Mouse (Mus musculus) heart, embryonic 16.5 days (tissue): ENCODE data around the gene Olfr577. TPM values are rescaled to one million over a fixed set of nuclear protein-coding genes. Genes with fewer than 3 reads are reported as not detected.

Experiments used
- ATAC-seq: fragments of 200-750 bp; cut with Nextera tagmentation; replicated peaks from 2 replicates; pipeline ENCODE4 v1.8.0; 2017; ENCODE audit warnings: moderate number of reproducible peaks; ENCODE audit not compliant: insufficient read depth, low FRiP score; ENCODE audit errors: extremely low read depth
- H3K27ac ChIP-seq: fragments of 300-500 bp; sonication (generic); 2 replicates; pipeline ENCODE4 v1.5.1; 2014; ENCODE audit warnings: mild to moderate bottlenecking, low read length, control low read depth, moderate library complexity
- H3K27me3 ChIP-seq: fragments of 300-500 bp; sonication (generic); 2 replicates; pipeline ENCODE4 v1.6.1; 2014; ENCODE audit warnings: low read length, mixed read lengths; ENCODE audit not compliant: control insufficient read depth, insufficient read depth
- H3K36me3 ChIP-seq: fragments of 300-500 bp; sonication (generic); 2 replicates; pipeline ENCODE4 v1.6.1; 2014; ENCODE audit not compliant: control insufficient read depth, insufficient read depth
- H3K4me1 ChIP-seq: fragments of 300-500 bp; sonication (generic); 2 replicates; pipeline ENCODE4 v1.6.1; 2014; ENCODE audit warnings: low read length, mixed read lengths; ENCODE audit not compliant: control insufficient read depth, insufficient read depth
- H3K4me2 ChIP-seq: fragments of 300-500 bp; sonication (generic); 2 replicates; pipeline ENCODE4 v1.6.1; 2014; ENCODE audit warnings: low read depth, mild to moderate bottlenecking, control low read depth, low read length
- H3K4me3 ChIP-seq: fragments of 300-500 bp; sonication (generic); 2 replicates; pipeline ENCODE4 v1.5.1; 2014; ENCODE audit warnings: mild to moderate bottlenecking, control low read depth, low read length
- H3K9ac ChIP-seq: fragments of 300-500 bp; sonication (generic); 2 replicates; pipeline ENCODE4 v1.6.1; 2014; ENCODE audit warnings: low read length, control low read depth
- H3K9me3 ChIP-seq: fragments of 300-500 bp; sonication (generic); replicated peaks from 2 replicates; pipeline ENCODE4 v1.6.1; 2016; ENCODE audit warnings: low read length; ENCODE audit not compliant: control insufficient read depth
- WGBS: fragments of 180-500 bp; shearing (Covaris S2); extraction: QIAGEN DNeasy Blood & Tissue Kit; methylation state at CpG from one replicate; pipeline ENCODE4 v1.1.7; 2014; 5-methylcytosine and 5-hydroxymethylcytosine counted together
- polyA plus RNA-seq: library from polyadenylated mRNA; unstranded; fragments of >200 nt; fragmentation: Nextera tagmentation; extraction: Ambion mirVana; gene quantifications from 2 replicates; pipeline ENCODE4 v1.2.1, GENCODE M21; 2015

Gene Olfr577
- polyA plus RNA-seq, 1 experiment from 2014 or later, result not detected

DNA sequence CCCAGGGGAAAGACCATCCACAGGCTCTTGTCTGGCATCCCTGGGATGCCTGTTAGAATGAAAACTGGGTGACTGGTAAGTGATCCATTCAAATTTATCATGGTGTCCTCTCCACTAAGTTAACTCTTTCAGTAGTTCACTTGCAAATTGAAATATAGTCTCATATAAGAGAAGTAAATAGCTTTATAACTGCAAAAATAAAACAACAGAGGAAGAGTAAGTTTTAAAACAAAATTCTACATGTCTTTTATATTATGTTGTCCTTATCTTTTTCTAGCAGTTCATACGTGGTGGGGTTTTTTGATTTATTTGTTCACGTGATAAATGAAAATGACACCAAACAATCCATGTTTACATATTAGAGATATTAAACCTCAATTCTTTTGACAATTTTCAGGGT, 33.3 kb downstream of the Olfr577 start, which contains the start of gene Olfr573-ps1:
Olfr573-ps1 (minus strand) TSS at position 101 of the 400 bp plus-strand sequence.
- Histone ChIP-seq H3K27me3 (no peaks in the 10 kb centered on the region), H3K36me3 (no peaks in the 10 kb centered on the region), H3K4me2 (no peak within 1 kb of the TSS), H3K9ac (no peak within 1 kb of the TSS), H3K9me3 (no peaks in the 10 kb centered on the region), H3K4me1 (no peaks in the 10 kb centered on the region), H3K27ac (no peak within 1 kb of the TSS), H3K4me3 (no peak within 1 kb of the TSS)
- ATAC-seq, result no peak
- WGBS, result 87% methylated on average over 2 of the region's 2 CpGs

DNA sequence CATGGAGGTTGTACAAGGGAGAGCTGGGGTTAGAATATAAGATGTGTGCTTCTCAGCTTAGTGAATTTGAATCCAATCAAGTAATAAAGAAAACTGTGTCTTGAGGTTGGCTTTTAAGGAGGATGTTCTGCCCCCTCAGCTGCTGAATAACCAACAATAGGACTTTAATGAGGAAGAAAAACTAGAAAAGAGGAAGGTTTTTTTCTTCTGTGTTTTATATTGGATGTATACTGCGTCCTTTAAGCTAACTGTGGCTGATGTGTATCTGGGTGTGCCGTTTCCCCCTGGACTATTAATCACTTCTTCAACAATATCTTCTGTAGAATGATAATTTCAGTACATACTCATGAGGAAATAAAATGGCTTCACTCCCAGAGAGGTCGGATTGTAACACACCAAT, 48.6 kb downstream of the Olfr577 start:
- ATAC-seq, result no peak
- no peaks in the 10 kb centered on the region for H3K27me3 ChIP-seq
- 65% methylated on average over 3 of the region's 3 CpGs for WGBS
- H3K27ac ChIP-seq, result no peak overlapping the region
- no peaks in the 10 kb centered on the region for H3K9me3 ChIP-seq
- H3K4me1 ChIP-seq, result no peaks in the 10 kb centered on the region
- no peak overlapping the region for H3K9ac ChIP-seq
- H3K36me3 ChIP-seq, result no peaks in the 10 kb centered on the region
- H3K4me3 ChIP-seq, result no peak overlapping the region
- no peak overlapping the region for H3K4me2 ChIP-seq

DNA sequence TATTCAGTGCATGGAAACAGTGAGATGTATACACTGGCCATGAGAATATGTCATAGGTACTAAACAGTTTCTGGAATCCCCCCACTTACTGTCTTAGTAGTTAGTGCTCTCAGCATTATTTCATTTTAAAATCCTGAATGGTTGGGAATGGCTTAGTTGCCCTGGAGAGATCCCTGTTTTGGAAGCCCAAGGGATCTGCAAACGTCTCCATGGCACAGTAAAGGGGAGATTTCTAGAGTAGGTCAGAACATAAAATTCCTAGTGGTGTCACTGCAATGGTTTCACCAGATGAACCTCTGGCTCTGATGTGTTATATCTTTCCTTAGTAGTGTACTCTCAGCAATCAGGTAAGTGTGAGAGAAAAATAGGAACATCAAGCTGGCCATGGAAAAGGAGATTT, 51.6 kb downstream of the Olfr577 start, which contains the start of gene Olfr572:
Olfr572 (plus strand) TSS at position 301 of the 400 bp plus-strand sequence.
- WGBS, result 50% methylated on average over 1 of the region's 1 CpGs

More for the DNA sequence above, 51.6 kb downstream of the Olfr577 start, which contains the start of gene Olfr572:
- no peak within 1 kb of the TSS for H3K4me3 ChIP-seq
- H3K4me2 ChIP-seq, result no peak within 1 kb of the TSS
- no peaks in the 10 kb centered on the region for H3K27me3 ChIP-seq
- no peak within 1 kb of the TSS for H3K9ac ChIP-seq
- no peak within 1 kb of the TSS for H3K27ac ChIP-seq
- ATAC-seq, result no peak
- H3K4me1 ChIP-seq, result no peaks in the 10 kb centered on the region
- no peaks in the 10 kb centered on the region for H3K36me3 ChIP-seq
- H3K9me3 ChIP-seq, result no peaks in the 10 kb centered on the region

Other genes with a start within 250 kb of the Olfr577 start
- not detected in 2 replicates for gene Olfr559, start 248.5 kb downstream of the Olfr577 start, polyA plus RNA-seq
- gene Olfr560, start 216.6 kb downstream of the Olfr577 start, polyA plus RNA-seq, result 0.07 TPM in 1 of 2 replicates, not detected in the other
- 0.14 and 0.39 TPM in 2 replicates for gene Olfr78, start 216.5 kb downstream of the Olfr577 start, polyA plus RNA-seq
- gene Olfr561, start 204.7 kb downstream of the Olfr577 start, polyA plus RNA-seq, result not detected in 2 replicates
- gene Olfr564, start 172.5 kb downstream of the Olfr577 start, polyA plus RNA-seq, result not detected in 2 replicates
- not detected in 2 replicates for gene Olfr566, start 117.2 kb downstream of the Olfr577 start, polyA plus RNA-seq
- not detected in 2 replicates for gene Olfr568, start 98.8 kb downstream of the Olfr577 start, polyA plus RNA-seq
- not detected in 2 replicates for gene Olfr569, start 85.1 kb downstream of the Olfr577 start, polyA plus RNA-seq
- not detected in 2 replicates for gene Olfr570, start 81.4 kb downstream of the Olfr577 start, polyA plus RNA-seq
- not detected in 2 replicates for gene Olfr571, start 58.4 kb downstream of the Olfr577 start, polyA plus RNA-seq
- not detected in 2 replicates for gene Olfr572, start 51.5 kb downstream of the Olfr577 start, polyA plus RNA-seq
- gene Olfr573-ps1, start 33.4 kb downstream of the Olfr577 start, polyA plus RNA-seq, result not detected in 2 replicates
- not detected in 2 replicates for gene Olfr574, start 27.5 kb downstream of the Olfr577 start, polyA plus RNA-seq
- gene Olfr575, start 17.2 kb downstream of the Olfr577 start, polyA plus RNA-seq, result not detected in 2 replicates
- not detected in 2 replicates for gene Olfr576, start 13.3 kb downstream of the Olfr577 start, polyA plus RNA-seq
- gene Olfr578, start 13.4 kb upstream of the Olfr577 start, polyA plus RNA-seq, result not detected in 2 replicates
- gene Olfr582, start 62.1 kb upstream of the Olfr577 start, polyA plus RNA-seq, result not detected in 2 replicates
- not detected in 2 replicates for gene Olfr583, start 75.4 kb upstream of the Olfr577 start, polyA plus RNA-seq
- gene Olfr584, start 105.9 kb upstream of the Olfr577 start, polyA plus RNA-seq, result not detected in 2 replicates
- gene Olfr585, start 121.8 kb upstream of the Olfr577 start, polyA plus RNA-seq, result not detected in 2 replicates
- not detected in 2 replicates for gene Olfr586, start 149.7 kb upstream of the Olfr577 start, polyA plus RNA-seq
- gene Olfr588-ps1, start 164.9 kb upstream of the Olfr577 start, polyA plus RNA-seq, result not detected in 2 replicates
- not detected in 2 replicates for gene Olfr589, start 180.4 kb upstream of the Olfr577 start, polyA plus RNA-seq
- gene Olfr591, start 202.4 kb upstream of the Olfr577 start, polyA plus RNA-seq, result not detected in 2 replicates
- gene Olfr592, start 208.9 kb upstream of the Olfr577 start, polyA plus RNA-seq, result not detected in 2 replicates
- gene Olfr593, start 235.9 kb upstream of the Olfr577 start, polyA plus RNA-seq, result not detected in 2 replicates
- not detected in 2 replicates for gene Olfr594, start 241.1 kb upstream of the Olfr577 start, polyA plus RNA-seq